Mouse (Mus musculus) testis, postnatal 14 days (tissue): ENCODE measurements around the gene Map3k3.

Experiments
- DNase-seq: peaks from one replicate; pipeline ENCODE4 v3.0.0; 2021; ENCODE audit warnings: low spot score

Gene Map3k3

GRCm38 (mm10) chr11:106158081-106158929, 73.9 kb downstream of the Map3k3 start:
- no peak for DNase-seq

GRCm38 (mm10) chr11:106158930-106159215, 74.5 kb downstream of the Map3k3 start:
- no peak for DNase-seq

GRCm38 (mm10) chr11:106159216-106159920, 75.0 kb downstream of the Map3k3 start:
- DNase-seq = peak; percentile 62

GRCm38 (mm10) chr11:106159921-106160840, 75.8 kb downstream of the Map3k3 start:
- DNase-seq = peak; percentile 71

- peak; percentile 35 for DNase-seq
These were observed 76.7 kb downstream of the Map3k3 start, which contains the start of the genes Gm10840 and Limd2 for GRCm38 (mm10) chr11:106160841-106161721. TSS of gene Gm10840 (plus strand) at chr11:106160850. TSS of gene Limd2 (minus strand) at chr11:106160860.

- no peak for DNase-seq
These were observed 77.8 kb downstream of the Map3k3 start for GRCm38 (mm10) chr11:106162237-106162636.

GRCm38 (mm10) chr11:106163546-106163945, 79.1 kb downstream of the Map3k3 start:
- no peak for DNase-seq

- no peak for DNase-seq
These were observed 80.3 kb downstream of the Map3k3 start for GRCm38 (mm10) chr11:106164601-106165180.

- no peak for DNase-seq
These were observed 83.0 kb downstream of the Map3k3 start for GRCm38 (mm10) chr11:106167435-106167834.

- DNase-seq = no peak
These were observed 86.4 kb downstream of the Map3k3 start for GRCm38 (mm10) chr11:106170807-106171206.

- no peak for DNase-seq
These were observed 88.8 kb downstream of the Map3k3 start for GRCm38 (mm10) chr11:106173228-106173627.

GRCm38 (mm10) chr11:106174372-106174771, 90.0 kb downstream of the Map3k3 start:
- no peak for DNase-seq

GRCm38 (mm10) chr11:106175081-106175480, 90.7 kb downstream of the Map3k3 start:
- no peak for DNase-seq

- no peak for DNase-seq
These were observed 92.0 kb downstream of the Map3k3 start for GRCm38 (mm10) chr11:106176372-106176771.

GRCm38 (mm10) chr11:106178036-106178782, 93.8 kb downstream of the Map3k3 start:
- no peak for DNase-seq

- no peak for DNase-seq
These were observed 95.5 kb downstream of the Map3k3 start for GRCm38 (mm10) chr11:106179711-106180448.

GRCm38 (mm10) chr11:106180449-106180801, 96.0 kb downstream of the Map3k3 start:
- no peak for DNase-seq

GRCm38 (mm10) chr11:106187326-106187725, 102.9 kb downstream of the Map3k3 start:
- DNase-seq = no peak

GRCm38 (mm10) chr11:106191716-106192115, 107.3 kb downstream of the Map3k3 start:
- no peak for DNase-seq
